Mouse (Mus musculus) ES-Bruce4 (cell line): ENCODE results near the gene Slc7a7.

Experiments
- CTCF ChIP-seq: IDR thresholded peaks from one replicate; pipeline ENCODE4 v1.8.1; 2011; ENCODE audit warnings: low read depth, low read length
- EP300 ChIP-seq: IDR thresholded peaks from 2 replicates; pipeline ENCODE4 v1.6.1; 2011; ENCODE audit warnings: low read depth, low read length; ENCODE audit not compliant: insufficient read depth

DNA sequence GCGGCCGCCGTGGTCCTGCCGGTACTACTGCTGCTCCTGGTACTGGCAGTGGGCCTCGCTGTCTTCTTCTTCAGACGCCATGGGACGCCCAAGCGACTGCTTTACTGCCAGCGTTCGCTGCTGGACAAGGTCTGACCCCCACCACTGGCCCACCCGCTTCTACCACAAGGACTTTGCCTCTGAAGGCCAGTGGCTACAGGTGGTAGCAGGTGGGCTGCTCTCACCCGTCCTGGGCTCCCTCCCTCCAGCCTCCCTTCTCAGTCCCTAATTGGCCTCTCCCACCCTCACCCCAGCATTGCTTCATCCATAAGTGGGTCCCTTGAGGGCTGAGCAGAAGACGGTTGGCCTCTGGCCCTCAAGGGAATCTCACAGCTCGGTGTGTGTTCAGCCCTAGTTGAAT, 23.0 kb upstream of the Slc7a7 start:
- no peak for TF ChIP-seq CTCF
- TF ChIP-seq EP300, result no peak
